Mouse (Mus musculus) spleen, adult 2 months (tissue): ENCODE data around the gene Fam129c.

Source experiments
- CTCF ChIP-seq: fragments of 200-500 bp; IDR thresholded peaks from 2 replicates; pipeline ENCODE4 v1.5.1; 2011; ENCODE audit warnings: mild to moderate bottlenecking, inconsistent platforms; ENCODE audit not compliant: insufficient read depth, insufficient read length, insufficient replicate concordance; ENCODE audit errors: extremely low read depth
- POLR2A ChIP-seq: fragments of 200-500 bp; IDR thresholded peaks from 2 replicates; pipeline ENCODE4 v1.6.1; 2011; ENCODE audit warnings: low read depth, low read length, inconsistent platforms

DNA sequence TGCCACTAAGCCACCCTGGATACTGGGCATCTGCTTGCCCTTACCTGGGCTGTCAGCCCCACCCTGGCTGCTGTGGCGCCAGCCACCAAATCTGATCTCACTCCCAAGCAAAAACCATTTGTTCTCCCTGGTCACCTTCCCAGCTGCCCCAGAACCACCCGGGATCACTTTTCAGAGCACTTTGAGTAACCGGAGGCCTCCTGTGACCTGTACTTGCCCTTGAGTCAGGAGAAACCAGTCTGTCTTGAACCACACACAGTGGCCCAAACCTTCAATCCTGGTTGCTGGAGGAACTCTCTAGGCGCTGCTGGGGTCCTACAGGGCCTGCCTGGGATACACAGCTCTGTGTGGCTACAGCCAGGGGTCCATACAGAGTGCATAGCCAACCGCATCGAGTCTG, 44.7 kb upstream of the Fam129c start:
- TF ChIP-seq CTCF, result no peak
- no peak for TF ChIP-seq POLR2A
